Mouse (Mus musculus) midbrain, embryonic 13.5 days (tissue): ENCODE measurements at regions not wholly inside any gene's neighbourhood (a gene's known extent, or its start where the extent isn't known, plus 50 kb on each side); places are given as distances from the start of the nearest gene placed in this dataset.
A peak's percentile ranks its signal among the peaks of the same experiment; 100 is the strongest.

Experiments
- ATAC-seq: fragments of 200-750 bp; cut with Nextera tagmentation; 2 replicates; pipeline ENCODE4 v1.8.0; 2017; ENCODE audit warnings: mild to moderate bottlenecking, moderate TSS enrichment, moderate library complexity
- H3K27ac ChIP-seq: fragments of 300-500 bp; sonication (generic); 2 replicates; pipeline ENCODE4 v1.5.1; 2015; ENCODE audit warnings: inconsistent platforms, mild to moderate bottlenecking, moderate library complexity
- H3K27me3 ChIP-seq: fragments of 300-500 bp; sonication (generic); 2 replicates; pipeline ENCODE4 v1.6.1; 2015; ENCODE audit warnings: mild to moderate bottlenecking, inconsistent platforms
- H3K36me3 ChIP-seq: fragments of 300-500 bp; sonication (generic); 2 replicates; pipeline ENCODE4 v1.6.1; 2015; ENCODE audit warnings: mild to moderate bottlenecking, inconsistent platforms
- H3K4me1 ChIP-seq: fragments of 300-500 bp; sonication (generic); replicated peaks from 2 replicates; pipeline ENCODE4 v1.6.1; 2015; ENCODE audit warnings: inconsistent platforms
- H3K4me2 ChIP-seq: fragments of 300-500 bp; sonication (generic); replicated peaks from 2 replicates; pipeline ENCODE4 v1.6.1; 2015; ENCODE audit warnings: moderate library complexity, mild to moderate bottlenecking, inconsistent platforms
- H3K4me3 ChIP-seq: fragments of 300-500 bp; sonication (generic); replicated peaks from 2 replicates; pipeline ENCODE4 v1.5.1; 2015; ENCODE audit warnings: mild to moderate bottlenecking, inconsistent platforms
- H3K9ac ChIP-seq: fragments of 300-500 bp; sonication (generic); replicated peaks from 2 replicates; pipeline ENCODE4 v1.6.1; 2015; ENCODE audit warnings: mild to moderate bottlenecking, inconsistent platforms
- H3K9me3 ChIP-seq: fragments of 300-500 bp; sonication (generic); 2 replicates; pipeline ENCODE4 v1.6.1; 2016; ENCODE audit warnings: mild to moderate bottlenecking, inconsistent platforms
- WGBS: fragments of 180-500 bp; shearing (Covaris S2); methylation state at CpG from one replicate; pipeline ENCODE4 v1.1.7; 2015; 5-methylcytosine and 5-hydroxymethylcytosine counted together

DNA sequence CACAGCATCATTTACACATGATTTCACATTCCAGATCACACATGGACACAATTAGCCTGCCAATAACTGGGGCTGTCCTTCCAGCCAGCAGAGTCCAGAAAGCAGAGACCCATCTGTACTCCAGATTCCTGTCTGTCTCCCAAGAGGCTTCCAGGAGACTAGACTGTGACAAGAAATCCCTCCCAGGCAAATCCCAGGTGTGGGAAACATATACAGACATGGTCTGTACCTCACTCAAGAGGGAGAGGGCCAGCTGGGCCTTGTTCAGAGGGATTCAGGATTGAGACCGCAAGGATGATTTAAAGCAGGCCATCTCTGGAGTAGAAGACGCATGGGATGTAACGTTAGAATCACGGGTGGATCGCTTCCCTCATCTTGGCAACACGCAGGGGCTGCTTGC lies 182.7 kb upstream of the Prr30 start:
- Histone ChIP-seq H3K27ac (no peak overlapping the region), H3K27me3 (no peaks in the 10 kb centered on the region), H3K4me3 (no peak overlapping the region), H3K9me3 (no peaks in the 10 kb centered on the region), H3K4me1 (peaks cover 14% of the 10 kb centered on the region), H3K4me2 (no peak overlapping the region), H3K36me3 (no peaks in the 10 kb centered on the region), H3K9ac (no peak overlapping the region)
- 88% methylated on average over 6 of the region's 6 CpGs for WGBS
- no peak for ATAC-seq

DNA sequence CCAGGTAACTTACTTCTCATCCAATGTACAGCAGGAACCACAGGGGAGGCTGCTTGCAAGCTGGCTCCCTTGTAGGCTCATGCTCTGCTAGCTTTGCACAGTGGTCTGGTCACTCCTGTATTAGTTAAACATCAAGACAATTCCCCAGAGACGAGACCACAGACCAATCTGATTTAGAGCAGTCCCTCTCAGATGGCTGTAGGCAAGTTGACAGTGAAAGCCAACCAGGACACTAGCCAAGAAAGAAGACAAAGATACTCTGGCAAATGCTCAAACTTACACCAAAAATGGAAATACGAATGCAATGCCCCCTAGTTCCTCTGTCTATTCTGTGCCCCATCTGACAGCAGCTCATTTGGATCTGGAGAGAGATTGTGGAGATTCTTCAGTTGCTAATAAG lies 181.8 kb upstream of the Prr30 start:
- no peaks in the 10 kb centered on the region for H3K36me3 ChIP-seq
- H3K27ac ChIP-seq = no peak overlapping the region
- no peak overlapping the region for H3K4me2 ChIP-seq
- H3K9me3 ChIP-seq = no peaks in the 10 kb centered on the region
- no peak overlapping the region for H3K4me3 ChIP-seq
- peaks cover 19% of the 10 kb centered on the region for H3K4me1 ChIP-seq
- H3K9ac ChIP-seq = no peak overlapping the region
- ATAC-seq = no peak
- WGBS = 79% methylated on average over 2 of the region's 2 CpGs
- H3K27me3 ChIP-seq = no peaks in the 10 kb centered on the region

DNA sequence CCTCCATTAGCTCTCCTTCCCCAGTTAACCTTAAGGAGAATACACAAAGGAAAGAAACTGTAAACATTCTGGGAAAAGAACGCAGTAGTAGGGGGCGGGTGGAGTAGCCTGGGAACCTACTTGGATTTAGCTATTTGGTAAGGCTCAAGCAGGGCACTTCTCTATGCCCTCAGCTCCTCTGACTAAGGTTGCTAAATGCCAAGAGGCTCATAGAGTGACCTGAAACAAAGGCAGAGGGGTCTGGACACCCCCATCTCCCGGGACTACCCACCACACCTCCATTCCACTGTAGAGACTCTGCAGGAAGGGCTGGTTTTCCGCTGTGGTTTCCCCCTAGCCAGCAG lies 179.5 kb upstream of the Prr30 start:
- Histone ChIP-seq H3K4me1 (peaks cover 28% of the 10 kb centered on the region), H3K27me3 (no peaks in the 10 kb centered on the region), H3K27ac (0 out of 2 replicates have a peak overlapping the region, but pooled peaks have one; percentile 81), H3K9me3 (no peaks in the 10 kb centered on the region), H3K36me3 (no peaks in the 10 kb centered on the region), H3K9ac (no peak overlapping the region), H3K4me2 (peak overlapping the region; percentile 54), H3K4me3 (no peak overlapping the region; the same call in 1 of the 2 replicates)
- ATAC-seq = peak; percentile 65
- 49% methylated on average over 4 of the region's 4 CpGs for WGBS

DNA sequence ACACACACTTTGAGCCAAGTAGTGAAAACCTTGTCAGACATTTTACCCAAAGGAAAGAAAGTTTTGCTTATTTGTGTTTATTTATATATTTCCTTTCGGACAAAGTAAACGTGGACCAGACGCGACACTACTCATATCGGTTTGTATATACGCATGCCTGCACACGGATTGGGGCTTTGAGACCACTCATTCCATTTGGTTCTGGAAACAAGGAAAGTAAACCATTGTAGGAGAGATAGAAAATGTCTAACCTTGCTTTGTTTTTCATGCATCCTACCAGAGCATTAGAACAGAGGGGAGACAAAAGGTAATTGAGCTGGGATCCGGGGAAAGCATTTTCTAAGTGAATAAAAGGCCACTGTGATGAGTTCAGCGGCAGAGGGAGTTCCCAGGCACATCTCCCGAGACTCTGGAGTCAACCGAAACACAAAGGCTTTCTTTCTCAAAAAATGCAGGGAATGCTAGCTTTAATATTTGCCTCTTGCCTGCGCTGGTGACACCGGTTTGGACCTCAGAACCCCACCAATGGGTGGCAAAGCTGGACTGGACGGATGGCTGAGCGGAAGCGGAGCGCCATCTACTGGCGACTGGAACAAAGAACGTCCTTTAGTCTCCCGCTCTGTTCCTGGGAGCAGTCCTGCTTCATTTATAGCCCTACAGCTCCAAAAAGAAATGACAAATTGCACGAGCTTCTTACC lies 179.0 kb upstream of the Prr30 start:
- Histone ChIP-seq H3K4me1 (peaks cover 28% of the 10 kb centered on the region), H3K36me3 (no peaks in the 10 kb centered on the region), H3K4me2 (peak overlapping the region; percentile 54), H3K4me3 (peak overlapping the region; percentile 31), H3K27me3 (no peaks in the 10 kb centered on the region), H3K9me3 (no peaks in the 10 kb centered on the region), H3K9ac (peak overlapping the region; percentile 53; the same call in 1 of the 2 replicates), H3K27ac (peak overlapping the region; percentile 81)
- peak; percentile 88 for ATAC-seq
- 19% methylated on average over 21 of the region's 21 CpGs for WGBS

DNA sequence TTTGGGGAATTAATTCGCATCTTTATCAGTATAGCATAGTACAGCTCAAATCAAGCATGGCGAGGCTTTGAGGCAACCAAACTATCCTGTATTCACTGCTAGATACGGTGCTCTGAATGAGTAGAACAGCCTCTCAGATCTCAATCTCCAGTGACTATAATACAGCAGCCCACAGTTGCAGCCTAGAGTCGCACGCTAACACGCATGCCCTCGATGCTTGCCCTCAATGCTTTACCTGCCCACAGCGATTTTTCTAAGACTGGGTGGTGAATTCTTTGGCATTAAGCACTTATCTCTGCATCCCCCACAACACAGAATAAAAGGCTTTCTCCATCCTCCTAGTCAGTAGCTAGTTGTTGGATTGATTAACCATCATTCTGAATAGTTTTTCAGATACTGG lies 178.4 kb upstream of the Prr30 start:
- peak; percentile 55; the same call in 1 of the 2 replicates for ATAC-seq
- Histone ChIP-seq H3K4me3 (no peak overlapping the region), H3K27ac (peak overlapping the region; percentile 81), H3K36me3 (no peaks in the 10 kb centered on the region), H3K27me3 (no peaks in the 10 kb centered on the region), H3K9ac (peak overlapping the region; percentile 53; the same call in 1 of the 2 replicates), H3K9me3 (no peaks in the 10 kb centered on the region), H3K4me1 (peaks cover 28% of the 10 kb centered on the region), H3K4me2 (peak overlapping the region; percentile 54)
- 46% methylated on average over 8 of the region's 8 CpGs for WGBS

DNA sequence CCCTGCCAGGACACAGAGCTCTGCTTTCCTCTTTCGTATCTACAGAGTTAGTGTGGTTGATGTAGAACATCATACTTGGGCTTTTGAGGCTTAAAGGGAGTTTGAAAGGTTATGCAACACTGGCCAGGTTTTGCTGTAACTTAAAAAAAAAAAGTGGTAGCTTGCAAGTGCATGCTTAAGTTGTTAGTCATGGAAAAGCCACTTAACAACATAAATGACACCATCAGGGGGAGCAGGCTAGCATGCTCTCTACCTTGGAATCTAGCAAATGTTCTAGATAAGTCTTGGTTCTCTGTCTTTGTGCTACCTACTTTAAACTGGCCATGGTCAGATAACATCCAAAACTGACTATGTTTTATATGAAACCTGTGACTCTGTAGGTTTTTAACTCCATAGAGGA lies 176.6 kb upstream of the Prr30 start:
- 93% methylated on average over 1 of the region's 1 CpGs for WGBS
- Histone ChIP-seq H3K4me2 (no peak overlapping the region), H3K4me1 (peaks cover 28% of the 10 kb centered on the region), H3K27me3 (no peaks in the 10 kb centered on the region), H3K9me3 (no peaks in the 10 kb centered on the region), H3K27ac (no peak overlapping the region), H3K36me3 (no peaks in the 10 kb centered on the region), H3K9ac (no peak overlapping the region), H3K4me3 (no peak overlapping the region)
- no peak for ATAC-seq

DNA sequence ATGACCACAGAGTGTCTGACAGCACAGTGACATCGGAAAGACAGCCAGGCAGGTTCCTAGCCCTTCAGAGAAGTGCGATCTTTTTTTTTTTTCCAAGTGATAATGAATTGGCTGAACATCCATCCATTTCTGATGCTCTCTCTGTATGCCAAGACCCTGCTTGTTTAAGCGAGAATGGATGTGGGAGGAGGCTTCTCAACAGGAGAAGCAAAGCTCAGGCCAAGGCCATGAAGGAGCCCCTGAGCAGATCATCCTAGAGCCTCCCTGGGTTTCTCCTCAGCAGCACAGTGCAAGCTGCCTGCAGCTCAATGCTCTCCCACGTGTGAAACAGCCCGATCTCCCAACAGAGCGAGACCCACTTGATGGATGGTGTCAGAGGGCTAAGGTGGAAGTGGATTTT lies 175.7 kb upstream of the Prr30 start:
- H3K27ac ChIP-seq = no peak overlapping the region
- no peaks in the 10 kb centered on the region for H3K36me3 ChIP-seq
- no peak overlapping the region for H3K4me3 ChIP-seq
- H3K4me1 ChIP-seq = peaks cover 28% of the 10 kb centered on the region
- H3K4me2 ChIP-seq = no peak overlapping the region
- H3K27me3 ChIP-seq = no peaks in the 10 kb centered on the region
- ATAC-seq = no peak
- no peaks in the 10 kb centered on the region for H3K9me3 ChIP-seq
- no peak overlapping the region for H3K9ac ChIP-seq
- 52% methylated on average over 6 of the region's 6 CpGs for WGBS

DNA sequence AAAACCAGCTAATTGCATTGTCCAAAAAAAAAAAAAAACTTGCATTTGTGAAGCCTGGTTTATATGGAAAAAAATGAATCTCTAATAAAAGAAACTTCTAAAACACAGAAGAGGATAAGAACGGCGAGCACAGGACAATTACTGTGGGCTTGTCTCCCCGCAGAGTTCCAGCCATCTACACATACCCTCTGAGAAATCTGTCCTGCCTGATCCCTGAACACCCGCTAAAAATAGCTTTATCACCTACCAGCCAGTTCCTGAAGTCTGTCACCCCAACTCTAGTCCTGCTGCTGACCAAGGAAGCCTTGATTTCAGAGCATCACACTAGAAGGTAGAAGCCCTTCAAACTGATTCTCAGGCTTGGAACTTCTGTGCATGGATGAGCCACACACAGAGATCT lies 173.7 kb upstream of the Prr30 start:
- 92% methylated on average over 4 of the region's 4 CpGs for WGBS
- no peaks in the 10 kb centered on the region for H3K36me3 ChIP-seq
- H3K27ac ChIP-seq = no peak overlapping the region
- no peaks in the 10 kb centered on the region for H3K27me3 ChIP-seq
- H3K9ac ChIP-seq = no peak overlapping the region
- no peaks in the 10 kb centered on the region for H3K9me3 ChIP-seq
- H3K4me1 ChIP-seq = peaks cover 24% of the 10 kb centered on the region
- H3K4me3 ChIP-seq = no peak overlapping the region
- ATAC-seq = no peak
- no peak overlapping the region for H3K4me2 ChIP-seq

DNA sequence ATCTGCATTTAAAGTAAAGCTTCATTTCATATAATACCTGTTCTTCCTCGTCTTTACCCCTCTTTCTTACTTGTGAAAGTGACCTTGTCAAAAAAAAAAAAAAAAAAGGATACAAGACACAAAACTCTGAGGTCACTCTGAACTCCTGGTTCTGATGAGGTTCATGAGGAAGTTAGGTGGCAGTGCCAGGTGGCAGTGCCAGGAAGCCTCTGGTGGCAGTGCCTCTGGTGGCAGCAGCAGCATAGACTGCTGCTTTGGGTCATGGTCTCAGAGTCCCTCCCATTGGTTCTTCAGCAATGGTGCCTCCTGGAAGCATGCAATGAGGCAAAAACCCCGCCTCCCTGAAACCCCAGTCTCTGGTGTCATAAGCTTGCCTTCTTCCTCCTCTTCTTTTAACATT lies 159.7 kb upstream of the Prr30 start:
- H3K4me1 ChIP-seq = no peaks in the 10 kb centered on the region
- 79% methylated on average over 2 of the region's 2 CpGs for WGBS
- ATAC-seq = no peak
- H3K4me2 ChIP-seq = no peak overlapping the region
- no peak overlapping the region for H3K4me3 ChIP-seq
- H3K9me3 ChIP-seq = no peaks in the 10 kb centered on the region
- H3K27me3 ChIP-seq = no peaks in the 10 kb centered on the region
- H3K36me3 ChIP-seq = no peaks in the 10 kb centered on the region
- no peak overlapping the region for H3K9ac ChIP-seq
- no peak overlapping the region for H3K27ac ChIP-seq

DNA sequence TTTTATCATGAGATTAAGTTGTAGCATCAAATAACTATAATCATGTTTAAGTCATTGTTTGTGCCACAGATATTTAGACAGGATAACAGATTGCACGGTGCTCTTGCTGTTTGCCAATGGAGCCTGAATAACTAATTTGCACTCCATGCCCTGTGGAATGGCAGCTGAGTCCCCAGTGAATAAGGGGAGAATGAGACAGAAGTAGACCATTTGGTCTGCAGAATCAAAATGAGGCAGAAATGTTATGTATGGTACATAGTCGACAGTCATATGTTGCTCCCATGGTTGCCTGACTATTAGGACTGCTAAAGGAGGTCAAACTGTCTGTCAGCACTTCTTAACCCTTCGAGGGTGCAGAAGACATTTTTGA lies 152.9 kb upstream of the Prr30 start:
- Histone ChIP-seq H3K9me3 (no peaks in the 10 kb centered on the region), H3K9ac (no peak overlapping the region), H3K4me1 (peaks cover 20% of the 10 kb centered on the region), H3K4me2 (no peak overlapping the region), H3K27ac (peak overlapping the region; percentile 88), H3K27me3 (no peaks in the 10 kb centered on the region), H3K36me3 (no peaks in the 10 kb centered on the region), H3K4me3 (no peak overlapping the region)
- peak; percentile 71 for ATAC-seq
- 20% methylated on average over 3 of the region's 3 CpGs for WGBS

DNA sequence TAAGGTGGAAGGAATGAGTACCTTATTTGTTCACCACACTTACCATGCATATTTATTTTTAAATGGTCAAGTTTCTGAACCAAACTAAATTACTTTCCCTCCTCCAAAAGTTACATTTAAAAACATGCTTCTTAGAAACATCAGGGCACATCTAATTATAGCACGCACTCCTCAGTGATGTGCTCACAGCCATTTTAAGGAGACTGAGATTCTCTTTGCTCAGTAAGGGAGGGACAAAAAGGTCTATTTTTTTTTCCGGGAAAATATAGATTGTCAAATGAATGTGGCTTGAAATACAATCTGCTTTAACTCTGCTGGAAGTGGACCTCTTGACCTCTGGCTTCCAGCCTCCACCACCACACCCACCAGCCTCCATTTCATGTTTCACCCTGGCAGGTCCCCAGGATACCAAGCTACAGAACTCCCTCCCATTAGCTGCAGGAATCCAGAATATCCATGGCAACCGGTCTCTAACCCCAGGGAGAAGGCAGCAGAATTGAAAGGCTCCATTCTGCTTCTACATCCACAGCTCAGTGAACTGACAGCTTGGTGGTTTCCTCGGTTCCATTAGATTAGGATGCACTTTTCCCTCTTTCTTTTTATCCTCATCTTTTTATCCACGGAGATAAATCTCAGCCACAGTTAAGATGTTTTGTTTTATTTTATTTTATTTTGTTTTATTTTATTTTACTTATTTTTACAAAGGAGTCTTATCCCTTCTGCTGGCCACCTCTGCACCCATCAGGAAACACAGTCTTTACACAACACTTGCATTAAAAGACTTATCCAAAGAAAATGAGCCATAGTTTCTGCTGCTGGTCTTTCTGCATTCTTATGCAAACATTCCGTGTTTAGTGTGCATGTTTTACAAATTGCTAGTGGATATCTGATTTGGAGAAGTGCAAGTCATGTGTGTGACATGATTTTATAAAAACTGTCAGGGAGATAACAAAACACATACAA lies 152.2 kb upstream of the Prr30 start:
- no peaks in the 10 kb centered on the region for H3K9me3 ChIP-seq
- no peaks in the 10 kb centered on the region for H3K36me3 ChIP-seq
- H3K4me2 ChIP-seq = 0 out of 2 replicates have a peak overlapping the region, but pooled peaks have one; percentile 19
- H3K27me3 ChIP-seq = no peaks in the 10 kb centered on the region
- WGBS = 4% methylated on average over 6 of the region's 6 CpGs
- ATAC-seq = peak; percentile 98
- no peak overlapping the region for H3K4me3 ChIP-seq
- H3K9ac ChIP-seq = no peak overlapping the region
- H3K27ac ChIP-seq = peak overlapping the region; percentile 88
- H3K4me1 ChIP-seq = peaks cover 20% of the 10 kb centered on the region

DNA sequence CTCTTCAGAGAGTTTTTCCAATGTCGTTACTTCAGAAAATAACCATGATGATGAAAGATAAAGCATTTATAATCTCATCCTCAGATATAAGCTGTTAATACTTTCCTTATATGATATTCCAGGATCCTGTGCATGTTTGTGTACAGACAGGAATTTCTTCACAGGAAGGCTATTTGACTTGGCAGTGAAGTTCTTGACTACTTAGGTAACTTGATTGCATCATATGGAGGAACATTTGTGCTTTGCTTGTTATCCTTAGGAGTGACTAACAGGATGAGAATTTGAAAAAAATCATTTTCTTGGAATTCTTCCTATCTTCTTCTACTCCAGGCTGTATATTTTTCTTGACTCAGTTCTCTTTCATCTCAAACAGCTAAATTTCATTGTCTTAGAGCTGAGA lies 140.2 kb upstream of the Prr30 start:
- no peak overlapping the region for H3K9ac ChIP-seq
- H3K9me3 ChIP-seq = no peaks in the 10 kb centered on the region
- H3K36me3 ChIP-seq = no peaks in the 10 kb centered on the region
- no peak overlapping the region for H3K27ac ChIP-seq
- H3K4me1 ChIP-seq = no peaks in the 10 kb centered on the region
- WGBS = 96% methylated on average over 1 of the region's 1 CpGs
- H3K4me3 ChIP-seq = no peak overlapping the region
- no peaks in the 10 kb centered on the region for H3K27me3 ChIP-seq
- ATAC-seq = no peak
- no peak overlapping the region for H3K4me2 ChIP-seq
